Mouse (Mus musculus): ENCODE data around the gene Apol8. TPM values are rescaled to one million over a fixed set of nuclear protein-coding genes. Genes with fewer than 3 reads are reported as not detected.

Gene Apol8
- polyA plus RNA-seq (2017; shearing (Covaris generic)), result not detected

GRCm38 (mm10) chr15:77756848-77757247 is at the start of gene Apol8:
Gene Apol8, minus strand, starts transcription at chr15:77757003.

GRCm38 (mm10) chr15:77728739-77729138 is 28.1 kb downstream of the Apol8 start, which contains the start of gene Apol9b:
Gene Apol9b, plus strand, starts transcription at chr15:77729039.

GRCm38 (mm10) chr15:77698656-77699055 is 58.1 kb downstream of the Apol8 start, which contains the start of gene Apol7e:
Gene Apol7e, plus strand, starts transcription at chr15:77698857.

Other genes starting within 250 kb of the Apol8 start
- not detected for gene Apol11a, start 248.7 kb downstream of the Apol8 start, polyA plus RNA-seq (2017; shearing (Covaris generic))
- gene Apol7c, start 223.7 kb downstream of the Apol8 start, polyA plus RNA-seq (2017; shearing (Covaris generic)), result not detected
- gene 1700025B11Rik, start 195.1 kb downstream of the Apol8 start, polyA plus RNA-seq (2017; shearing (Covaris generic)), result not detected
- 0.89 TPM for gene Apol10b, start 160.9 kb downstream of the Apol8 start, polyA plus RNA-seq (2017; shearing (Covaris generic))
- not detected for gene Gm36245, start 157.7 kb downstream of the Apol8 start, polyA plus RNA-seq (2017; shearing (Covaris generic))
- gene Apol11b, start 113.7 kb downstream of the Apol8 start, polyA plus RNA-seq (2017; shearing (Covaris generic)), result 0.22 TPM
- gene Apol7e, start 58.1 kb downstream of the Apol8 start, polyA plus RNA-seq (2017; shearing (Covaris generic)), result 91.3 TPM
- not detected for gene Apol9b, start 28.0 kb downstream of the Apol8 start, polyA plus RNA-seq (2017; shearing (Covaris generic))
- gene Myh9, start 85.2 kb upstream of the Apol8 start, polyA plus RNA-seq (2017; shearing (Covaris generic)), result 294 TPM
- 133 TPM for gene Txn2, start 172.0 kb upstream of the Apol8 start, polyA plus RNA-seq (2017; shearing (Covaris generic))
- gene Foxred2, start 199.7 kb upstream of the Apol8 start, polyA plus RNA-seq (2017; shearing (Covaris generic)), result 3.0 TPM
- 153 TPM for gene Eif3d, start 213.8 kb upstream of the Apol8 start, polyA plus RNA-seq (2017; shearing (Covaris generic))